Mouse (Mus musculus): Measurements from ENCODE around the gene Cotl1. TPM values are rescaled to one million over a fixed set of nuclear protein-coding genes. Genes with fewer than 3 reads are reported as not detected.

Cotl1 gene
- polyA plus RNA-seq, 1 experiment from 2014 or later = 407 TPM

GRCm38 (mm10) chr8:119781086-119781840, 59.1 kb downstream of the Cotl1 start:
- Histone ChIP-seq H3K27ac (no peak overlapping the region), H3K4me3 (ENCODE audit: inconsistent target) (no peak overlapping the region), H3K79me2 (ENCODE audit: inconsistent target) (peaks cover 12% of the 10 kb centered on the region; the same call in 1 of the 2 replicates), H3K36me3 (ENCODE audit: inconsistent target) (no peaks in the 10 kb centered on the region)
- 83% methylated on average over 4 of the region's 4 CpGs for WGBS (ENCODE audit: missing documents)

GRCm38 (mm10) chr8:119780402-119781049, 59.8 kb downstream of the Cotl1 start:
- 81% methylated on average over 9 of the region's 9 CpGs for WGBS (ENCODE audit: missing documents)
- Histone ChIP-seq H3K4me3 (ENCODE audit: inconsistent target) (no peak overlapping the region), H3K79me2 (ENCODE audit: inconsistent target) (peaks cover 12% of the 10 kb centered on the region; the same call in 1 of the 2 replicates), H3K36me3 (ENCODE audit: inconsistent target) (no peaks in the 10 kb centered on the region), H3K27ac (no peak overlapping the region)

- Histone ChIP-seq H3K79me2 (ENCODE audit: inconsistent target) (peaks cover 12% of the 10 kb centered on the region; the same call in 1 of the 2 replicates), H3K27ac (no peak overlapping the region), H3K36me3 (ENCODE audit: inconsistent target) (no peaks in the 10 kb centered on the region), H3K4me3 (ENCODE audit: inconsistent target) (no peak overlapping the region)
- 27% methylated on average over 13 of the region's 14 CpGs for WGBS (ENCODE audit: missing documents)
Measured at GRCm38 (mm10) chr8:119779013-119779737, 61.2 kb downstream of the Cotl1 start.

GRCm38 (mm10) chr8:119778263-119778662, 62.1 kb downstream of the Cotl1 start, which contains the start of gene Tldc1:
Gene Tldc1 (minus strand): TSS chr8:119778416.
- 1% methylated on average over 13 of the region's 18 CpGs for WGBS (ENCODE audit: missing documents)
- Histone ChIP-seq H3K4me3 (ENCODE audit: inconsistent target) (peak within 1 kb of the TSS; percentile 85), H3K36me3 (ENCODE audit: inconsistent target) (no peaks in the 10 kb centered on the region), H3K27ac (peak within 1 kb of the TSS; percentile 68), H3K79me2 (ENCODE audit: inconsistent target) (peaks cover 12% of the 10 kb centered on the region; the same call in 1 of the 2 replicates)

GRCm38 (mm10) chr8:119777765-119778164, 62.6 kb downstream of the Cotl1 start:
- H3K27ac ChIP-seq = peak overlapping the region; percentile 68

GRCm38 (mm10) chr8:119776668-119777245, 63.6 kb downstream of the Cotl1 start:
- peaks cover 5% of the 10 kb centered on the region; the same call in 1 of the 2 replicates for H3K36me3 ChIP-seq (ENCODE audit: inconsistent target)
- 98% methylated on average over 7 of the region's 7 CpGs for WGBS (ENCODE audit: missing documents)

More at GRCm38 (mm10) chr8:119777765-119778164, 62.6 kb downstream of the Cotl1 start:
- WGBS (ENCODE audit: missing documents) = 14% methylated on average over 7 of the region's 7 CpGs
- peak overlapping the region; percentile 85 for H3K4me3 ChIP-seq (ENCODE audit: inconsistent target)
- no peaks in the 10 kb centered on the region for H3K36me3 ChIP-seq (ENCODE audit: inconsistent target)
- peaks cover 12% of the 10 kb centered on the region; the same call in 1 of the 2 replicates for H3K79me2 ChIP-seq (ENCODE audit: inconsistent target)

GRCm38 (mm10) chr8:119765761-119766444, 74.4 kb downstream of the Cotl1 start:
- no peak overlapping the region for H3K27ac ChIP-seq
- H3K79me2 ChIP-seq (ENCODE audit: inconsistent target) = no peaks in the 10 kb centered on the region
- peaks cover 30% of the 10 kb centered on the region; the same call in 1 of the 2 replicates for H3K36me3 ChIP-seq (ENCODE audit: inconsistent target)
- WGBS (ENCODE audit: missing documents) = 92% methylated on average over 22 of the region's 22 CpGs
- H3K4me3 ChIP-seq (ENCODE audit: inconsistent target) = no peak overlapping the region

More at GRCm38 (mm10) chr8:119776668-119777245, 63.6 kb downstream of the Cotl1 start:
- Histone ChIP-seq H3K27ac (no peak overlapping the region), H3K79me2 (ENCODE audit: inconsistent target) (peaks cover 12% of the 10 kb centered on the region; the same call in 1 of the 2 replicates), H3K4me3 (ENCODE audit: inconsistent target) (no peak overlapping the region)

- Histone ChIP-seq H3K4me3 (ENCODE audit: inconsistent target) (no peak overlapping the region), H3K36me3 (ENCODE audit: inconsistent target) (peaks cover 32% of the 10 kb centered on the region; the same call in 1 of the 2 replicates), H3K27ac (no peak overlapping the region), H3K79me2 (ENCODE audit: inconsistent target) (no peaks in the 10 kb centered on the region)
- 97% methylated on average over 10 of the region's 10 CpGs for WGBS (ENCODE audit: missing documents)
Measured at GRCm38 (mm10) chr8:119765311-119765710, 75.0 kb downstream of the Cotl1 start.

- no peak overlapping the region for H3K4me3 ChIP-seq (ENCODE audit: inconsistent target)
- WGBS (ENCODE audit: missing documents) = 92% methylated on average over 21 of the region's 21 CpGs
- H3K27ac ChIP-seq = no peak overlapping the region
- no peaks in the 10 kb centered on the region for H3K79me2 ChIP-seq (ENCODE audit: inconsistent target)
- H3K36me3 ChIP-seq (ENCODE audit: inconsistent target) = peaks cover 29% of the 10 kb centered on the region; the same call in 1 of the 2 replicates
Measured at GRCm38 (mm10) chr8:119762226-119763220, 77.8 kb downstream of the Cotl1 start.

GRCm38 (mm10) chr8:119761692-119762091, 78.7 kb downstream of the Cotl1 start:
- 88% methylated on average over 11 of the region's 11 CpGs for WGBS (ENCODE audit: missing documents)
- no peaks in the 10 kb centered on the region for H3K79me2 ChIP-seq (ENCODE audit: inconsistent target)
- H3K4me3 ChIP-seq (ENCODE audit: inconsistent target) = no peak overlapping the region
- H3K27ac ChIP-seq = no peak overlapping the region
- H3K36me3 ChIP-seq (ENCODE audit: inconsistent target) = peaks cover 21% of the 10 kb centered on the region; the same call in 1 of the 2 replicates

Measured in macrophage (primary cell).